Mouse (Mus musculus): ENCODE results near the gene Tctex1d2. TPM values are rescaled to one million over a fixed set of nuclear protein-coding genes. Genes with fewer than 3 reads are reported as not detected.

Tctex1d2 gene
- polyA plus RNA-seq (2015; fragmentation: Nextera tagmentation; extraction: Ambion mirVana), result 39.6 and 41.5 TPM in 2 replicates

DNA sequence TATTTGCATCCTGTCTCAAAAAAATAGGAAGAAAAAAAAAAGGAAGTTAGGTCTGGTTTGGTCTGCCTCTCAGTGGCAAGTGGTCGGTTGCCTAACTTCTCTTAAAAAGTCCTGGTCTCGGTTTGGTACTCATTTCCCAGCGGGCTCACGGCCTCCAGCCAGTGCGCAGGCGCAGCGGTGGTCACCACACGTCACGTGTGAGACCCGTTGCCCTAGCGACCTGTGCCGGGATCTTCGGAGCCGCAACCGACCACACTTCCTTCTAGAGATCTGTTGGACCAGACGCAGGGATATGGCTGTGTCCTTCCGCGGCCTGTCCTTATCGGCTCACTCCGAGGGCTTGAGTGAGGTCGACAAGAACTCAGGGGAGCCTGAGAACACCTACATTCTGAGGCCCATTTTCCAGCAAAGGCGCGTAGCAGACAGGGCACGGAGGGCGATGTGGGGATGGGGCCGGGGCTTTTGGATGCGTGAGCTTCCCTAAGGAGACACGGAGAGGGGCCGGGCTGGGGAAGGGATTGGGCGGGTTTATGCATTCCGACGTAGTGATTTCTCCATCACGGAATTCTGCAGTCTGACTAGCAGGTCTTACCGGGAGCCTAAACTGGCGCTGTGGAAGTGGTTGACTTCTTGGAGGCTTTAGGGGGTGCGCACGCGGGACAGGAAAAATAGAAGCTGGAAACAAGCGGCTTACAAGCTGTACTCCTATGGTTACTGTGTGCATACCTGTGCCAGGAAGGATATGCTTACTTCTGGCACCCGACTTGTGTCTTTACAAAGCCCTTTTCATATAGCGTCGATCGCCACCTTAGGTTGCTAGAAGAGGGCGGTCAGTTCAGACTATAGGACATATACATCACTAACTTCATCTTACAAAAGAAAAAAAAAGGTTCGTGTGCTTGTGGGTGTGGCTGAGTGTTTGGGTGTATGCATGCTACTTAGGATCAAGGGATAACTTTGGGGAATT lies at the start of gene Tctex1d2:
Gene Tctex1d2, plus strand, starts transcription at position 186 of the 967 bp plus-strand sequence.
- H3K4me2 ChIP-seq, result peak within 1 kb of the TSS; percentile 65
- H3K9ac ChIP-seq (replicated peaks), result peak within 1 kb of the TSS; percentile 71
- no peaks in the 10 kb centered on the region for H3K9me3 ChIP-seq (replicated peaks)
- H3K4me1 ChIP-seq, result peaks cover 12% of the 10 kb centered on the region
- H3K27me3 ChIP-seq (replicated peaks), result no peaks in the 10 kb centered on the region
- H3K27ac ChIP-seq (replicated peaks), result peak within 1 kb of the TSS; percentile 92
- ATAC-seq (ENCODE audit: low FRiP score), result peak; percentile 96
- peak within 1 kb of the TSS; percentile 66 for H3K4me3 ChIP-seq (replicated peaks)
- H3K36me3 ChIP-seq, result no peaks in the 10 kb centered on the region
- WGBS, result under 1% methylated on average over 45 of the region's 45 CpGs

DNA sequence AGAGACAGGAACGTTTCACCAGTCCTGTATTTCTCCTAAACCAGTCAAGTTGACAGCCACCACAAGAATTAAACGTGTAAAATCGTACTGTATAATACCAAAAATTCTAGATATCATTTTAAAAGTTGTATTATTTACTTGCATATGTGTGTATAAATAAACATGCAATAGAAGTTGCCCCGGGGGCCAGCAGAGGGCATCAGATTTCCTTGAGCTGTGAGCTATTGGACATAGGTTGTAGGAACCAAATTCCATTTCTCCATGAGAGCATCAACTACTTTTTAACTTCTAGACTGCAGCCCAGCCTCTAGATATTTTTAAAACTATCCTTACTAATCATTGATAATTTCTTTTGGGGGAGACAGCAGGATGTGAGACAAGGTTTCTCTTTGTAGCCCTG lies 48.2 kb upstream of the Tctex1d2 start:
- Histone ChIP-seq H3K27ac (replicated peaks) (no peak overlapping the region), H3K36me3 (peaks cover 45% of the 10 kb centered on the region), H3K4me3 (replicated peaks) (no peak overlapping the region), H3K27me3 (replicated peaks) (no peaks in the 10 kb centered on the region), H3K9me3 (replicated peaks) (no peaks in the 10 kb centered on the region), H3K4me2 (no peak overlapping the region), H3K4me1 (no peaks in the 10 kb centered on the region), H3K9ac (replicated peaks) (no peak overlapping the region)
- 98% methylated on average over 4 of the region's 4 CpGs for WGBS
- no peak for ATAC-seq (ENCODE audit: low FRiP score)

DNA sequence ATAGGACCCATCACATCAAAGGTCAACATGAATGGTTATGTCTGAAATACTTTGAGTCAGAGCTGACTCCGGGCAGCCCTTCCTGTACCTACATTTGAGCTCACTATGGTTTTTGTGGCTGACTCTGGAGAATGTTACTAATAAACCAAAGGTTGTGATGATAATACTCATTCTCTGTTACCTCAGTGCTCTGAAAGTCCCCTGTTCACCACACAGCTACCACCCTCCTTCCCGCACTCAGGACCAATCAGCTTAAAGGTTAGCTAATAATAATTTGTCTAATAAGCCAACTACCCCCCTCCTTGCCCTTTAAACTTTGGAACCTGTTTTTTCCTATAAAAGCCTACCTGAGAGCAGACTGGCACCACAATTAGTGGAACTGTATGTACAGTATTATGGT lies 39.9 kb upstream of the Tctex1d2 start:
- Histone ChIP-seq H3K9me3 (replicated peaks) (no peaks in the 10 kb centered on the region), H3K36me3 (peaks cover 74% of the 10 kb centered on the region), H3K4me1 (no peaks in the 10 kb centered on the region), H3K4me3 (replicated peaks) (no peak overlapping the region), H3K4me2 (no peak overlapping the region), H3K9ac (replicated peaks) (no peak overlapping the region), H3K27me3 (replicated peaks) (no peaks in the 10 kb centered on the region), H3K27ac (replicated peaks) (no peak overlapping the region)
- ATAC-seq (ENCODE audit: low FRiP score), result no peak
- 99% methylated on average over 2 of the region's 2 CpGs for WGBS

GRCm38 (mm10) chr16:32382901-32383300 lies 36.6 kb upstream of the Tctex1d2 start:
- Histone ChIP-seq H3K4me3 (replicated peaks) (no peak overlapping the region), H3K4me1 (no peaks in the 10 kb centered on the region), H3K9ac (replicated peaks) (no peak overlapping the region), H3K9me3 (replicated peaks) (no peaks in the 10 kb centered on the region), H3K27me3 (replicated peaks) (no peaks in the 10 kb centered on the region), H3K36me3 (peaks cover 73% of the 10 kb centered on the region), H3K4me2 (no peak overlapping the region), H3K27ac (replicated peaks) (no peak overlapping the region)
- ATAC-seq (ENCODE audit: low FRiP score), result no peak

GRCm38 (mm10) chr16:32384885-32385284 lies 34.6 kb upstream of the Tctex1d2 start:
- peaks cover 56% of the 10 kb centered on the region for H3K36me3 ChIP-seq
- no peak overlapping the region for H3K4me2 ChIP-seq
- WGBS, result 88% methylated on average over 2 of the region's 2 CpGs
- no peak overlapping the region for H3K9ac ChIP-seq (replicated peaks)
- no peaks in the 10 kb centered on the region for H3K9me3 ChIP-seq (replicated peaks)
- no peak overlapping the region for H3K4me3 ChIP-seq (replicated peaks)
- H3K27ac ChIP-seq (replicated peaks), result no peak overlapping the region
- H3K27me3 ChIP-seq (replicated peaks), result no peaks in the 10 kb centered on the region
- no peak for ATAC-seq (ENCODE audit: low FRiP score)
- no peaks in the 10 kb centered on the region for H3K4me1 ChIP-seq

GRCm38 (mm10) chr16:32386826-32387225 lies 32.7 kb upstream of the Tctex1d2 start:
- WGBS, result 88% methylated on average over 3 of the region's 3 CpGs
- no peaks in the 10 kb centered on the region for H3K9me3 ChIP-seq (replicated peaks)
- H3K27ac ChIP-seq (replicated peaks), result no peak overlapping the region
- H3K27me3 ChIP-seq (replicated peaks), result no peaks in the 10 kb centered on the region
- H3K4me1 ChIP-seq, result no peaks in the 10 kb centered on the region
- no peak overlapping the region for H3K9ac ChIP-seq (replicated peaks)
- no peak overlapping the region for H3K4me2 ChIP-seq
- no peak overlapping the region for H3K4me3 ChIP-seq (replicated peaks)
- H3K36me3 ChIP-seq, result peaks cover 52% of the 10 kb centered on the region
- no peak for ATAC-seq (ENCODE audit: low FRiP score)

GRCm38 (mm10) chr16:32389049-32389448 lies 30.5 kb upstream of the Tctex1d2 start:
- H3K4me2 ChIP-seq, result no peak overlapping the region
- no peaks in the 10 kb centered on the region for H3K4me1 ChIP-seq
- no peak for ATAC-seq (ENCODE audit: low FRiP score)
- H3K36me3 ChIP-seq, result peaks cover 43% of the 10 kb centered on the region
- H3K9ac ChIP-seq (replicated peaks), result no peak overlapping the region
- H3K4me3 ChIP-seq (replicated peaks), result no peak overlapping the region
- H3K27ac ChIP-seq (replicated peaks), result no peak overlapping the region
- no peaks in the 10 kb centered on the region for H3K9me3 ChIP-seq (replicated peaks)
- H3K27me3 ChIP-seq (replicated peaks), result no peaks in the 10 kb centered on the region

GRCm38 (mm10) chr16:32389841-32390240 lies 29.7 kb upstream of the Tctex1d2 start:
- WGBS, result 95% methylated on average over 3 of the region's 3 CpGs
- H3K9ac ChIP-seq (replicated peaks), result no peak overlapping the region
- peaks cover 39% of the 10 kb centered on the region for H3K36me3 ChIP-seq
- no peaks in the 10 kb centered on the region for H3K9me3 ChIP-seq (replicated peaks)
- no peak overlapping the region for H3K4me2 ChIP-seq
- no peak overlapping the region for H3K27ac ChIP-seq (replicated peaks)
- ATAC-seq (ENCODE audit: low FRiP score), result no peak
- H3K4me1 ChIP-seq, result no peaks in the 10 kb centered on the region
- H3K27me3 ChIP-seq (replicated peaks), result no peaks in the 10 kb centered on the region
- no peak overlapping the region for H3K4me3 ChIP-seq (replicated peaks)

DNA sequence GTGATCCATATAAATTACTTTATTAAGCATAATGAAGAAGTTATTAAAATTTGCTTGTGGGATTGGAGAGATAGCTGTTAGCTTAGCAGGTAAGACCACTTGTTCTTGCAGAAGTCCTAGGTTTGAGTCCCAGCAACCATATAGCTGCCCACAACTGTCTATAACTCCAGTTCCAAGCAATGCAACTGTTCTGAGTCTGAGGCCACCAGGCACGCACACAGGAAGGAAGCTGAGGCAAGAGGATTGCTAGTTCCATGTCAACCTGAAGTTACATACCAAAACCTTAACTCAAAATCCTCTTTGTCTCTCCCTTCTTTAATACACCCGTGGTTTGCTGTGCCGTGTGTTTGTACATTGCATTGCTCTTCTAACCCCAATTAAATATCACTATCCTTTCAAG lies 28.6 kb upstream of the Tctex1d2 start:
- no peak for ATAC-seq (ENCODE audit: low FRiP score)
- Histone ChIP-seq H3K4me1 (no peaks in the 10 kb centered on the region), H3K4me3 (replicated peaks) (no peak overlapping the region), H3K27me3 (replicated peaks) (no peaks in the 10 kb centered on the region), H3K9ac (replicated peaks) (no peak overlapping the region), H3K9me3 (replicated peaks) (no peaks in the 10 kb centered on the region), H3K36me3 (peaks cover 30% of the 10 kb centered on the region), H3K27ac (replicated peaks) (no peak overlapping the region), H3K4me2 (no peak overlapping the region)
- WGBS, result 94% methylated on average over 3 of the region's 3 CpGs

- Histone ChIP-seq H3K27ac (replicated peaks) (0 out of 2 replicates have a peak overlapping the region, but pooled peaks have one; percentile 9), H3K4me3 (replicated peaks) (no peak overlapping the region), H3K9ac (replicated peaks) (no peak overlapping the region), H3K4me1 (no peaks in the 10 kb centered on the region), H3K4me2 (no peak overlapping the region), H3K36me3 (peaks cover 14% of the 10 kb centered on the region), H3K9me3 (replicated peaks) (no peaks in the 10 kb centered on the region), H3K27me3 (replicated peaks) (no peaks in the 10 kb centered on the region)
- 72% methylated on average over 6 of the region's 6 CpGs for WGBS
- ATAC-seq (ENCODE audit: low FRiP score), result no peak
Observed at GRCm38 (mm10) chr16:32395679-32396540, 23.6 kb upstream of the Tctex1d2 start.

GRCm38 (mm10) chr16:32396541-32396835 lies 23.0 kb upstream of the Tctex1d2 start:
- no peak overlapping the region for H3K4me3 ChIP-seq (replicated peaks)
- H3K4me2 ChIP-seq, result no peak overlapping the region
- no peaks in the 10 kb centered on the region for H3K27me3 ChIP-seq (replicated peaks)
- H3K36me3 ChIP-seq, result peaks cover 11% of the 10 kb centered on the region; the same call in 1 of the 2 replicates
- H3K4me1 ChIP-seq, result no peaks in the 10 kb centered on the region
- H3K9me3 ChIP-seq (replicated peaks), result no peaks in the 10 kb centered on the region
- ATAC-seq (ENCODE audit: low FRiP score), result no peak
- H3K9ac ChIP-seq (replicated peaks), result no peak overlapping the region
- WGBS, result 69% methylated on average over 3 of the region's 3 CpGs
- no peak overlapping the region for H3K27ac ChIP-seq (replicated peaks)

DNA sequence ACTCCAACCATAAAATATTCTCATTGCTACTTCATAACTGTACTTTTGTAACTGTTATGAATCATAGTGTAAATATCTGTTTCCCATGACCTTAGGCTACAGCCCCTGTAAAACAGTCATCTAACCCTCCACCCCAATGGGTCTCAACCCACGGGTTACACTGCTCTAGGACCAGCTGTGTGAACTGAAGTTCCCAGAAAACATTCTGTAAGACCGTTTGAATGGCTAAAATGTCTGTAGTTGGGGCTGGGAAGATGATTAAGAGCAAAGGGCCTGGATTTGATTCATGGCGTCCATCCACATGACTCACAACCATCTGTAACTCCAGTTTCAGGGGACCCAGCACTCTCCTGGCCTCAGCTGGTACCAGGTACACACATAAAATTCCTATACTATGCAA lies 21.3 kb upstream of the Tctex1d2 start:
- H3K9ac ChIP-seq (replicated peaks), result no peak overlapping the region
- no peak overlapping the region for H3K27ac ChIP-seq (replicated peaks)
- H3K27me3 ChIP-seq (replicated peaks), result no peaks in the 10 kb centered on the region
- no peak overlapping the region for H3K4me2 ChIP-seq
- H3K4me3 ChIP-seq (replicated peaks), result no peak overlapping the region
- H3K4me1 ChIP-seq, result no peaks in the 10 kb centered on the region
- 75% methylated on average over 3 of the region's 3 CpGs for WGBS
- H3K36me3 ChIP-seq, result peaks cover 1% of the 10 kb centered on the region; the same call in 1 of the 2 replicates
- no peak for ATAC-seq (ENCODE audit: low FRiP score)
- H3K9me3 ChIP-seq (replicated peaks), result no peaks in the 10 kb centered on the region
